Mouse (Mus musculus) G1E (cell line): ENCODE results near the gene Gtf2f1.

Source experiments
- CTCF ChIP-seq: IDR thresholded peaks from 2 replicates; pipeline ENCODE4 v1.5.1; 2012; ENCODE audit warnings: low read depth, low read length, inconsistent platforms, mixed read lengths
- GATA1 ChIP-seq: IDR thresholded peaks from 2 replicates; pipeline ENCODE4 v1.6.1; 2012; ENCODE audit warnings: borderline replicate concordance, low read length, inconsistent platforms, mixed read lengths
- POLR2AphosphoS5 ChIP-seq: IDR thresholded peaks from 2 replicates; pipeline ENCODE4 v1.6.1; 2012; ENCODE audit warnings: low read depth, low read length, inconsistent platforms; ENCODE audit not compliant: insufficient replicate concordance
- TAL1 ChIP-seq: conservative IDR thresholded peaks from 2 replicates; pipeline ENCODE4 v1.6.1; 2012; ENCODE audit warnings: low read depth, low read length, inconsistent platforms, mixed read lengths

DNA sequence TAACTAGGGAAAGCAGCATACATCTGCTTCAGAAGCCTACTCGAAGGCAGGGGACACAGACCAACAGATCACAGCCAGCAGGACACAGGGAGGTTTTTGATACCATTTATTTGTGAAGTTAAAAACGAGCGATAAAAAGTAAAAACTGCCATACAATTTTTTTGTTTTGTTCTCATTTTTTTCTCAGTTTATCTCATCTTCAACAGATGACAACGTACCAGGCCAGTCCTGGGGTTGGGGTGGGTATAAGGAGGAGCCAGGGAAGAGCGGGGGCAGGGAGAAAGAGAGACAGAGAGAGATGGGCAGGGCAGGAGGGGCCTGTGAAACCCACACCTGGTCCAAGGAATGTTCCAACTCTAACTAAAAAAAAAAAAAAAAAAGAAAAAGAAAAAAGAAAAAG is 9.9 kb upstream of the Gtf2f1 start:
- TF ChIP-seq CTCF (no peak), POLR2AphosphoS5 (no peak), GATA1 (no peak), TAL1 (no peak)
